Mouse (Mus musculus) heart, embryonic 11.5 days (tissue): Measurements from ENCODE around the gene Abhd17b. TPM values are rescaled to one million over a fixed set of nuclear protein-coding genes. Genes with fewer than 3 reads are reported as not detected.
"Not testable (repeated sequence)": the region's sequence is repeated elsewhere in the genome, so short reads cannot be mapped to it uniquely, and the experiment has no call there.

Source experiments
- ATAC-seq: fragments of 200-750 bp; cut with Nextera tagmentation; replicated peaks from 2 replicates; pipeline ENCODE4 v1.8.0; 2017; ENCODE audit warnings: moderate library complexity; ENCODE audit not compliant: insufficient number of reproducible peaks, low FRiP score, low TSS enrichment
- H3K27ac ChIP-seq: fragments of 300-500 bp; sonication (generic); 2 replicates; pipeline ENCODE4 v1.5.1; 2014; ENCODE audit warnings: mild to moderate bottlenecking, low read depth, low read length
- H3K27me3 ChIP-seq: fragments of 300-500 bp; sonication (generic); 2 replicates; pipeline ENCODE4 v1.6.1; 2014; ENCODE audit warnings: mild to moderate bottlenecking, low read length, mixed read lengths; ENCODE audit not compliant: control insufficient read depth, insufficient read depth
- H3K36me3 ChIP-seq: fragments of 300-500 bp; sonication (generic); 2 replicates; pipeline ENCODE4 v1.6.1; 2014; ENCODE audit warnings: mild to moderate bottlenecking, low read length, moderate library complexity, mixed read lengths; ENCODE audit not compliant: control insufficient read depth, insufficient read depth
- H3K4me1 ChIP-seq: fragments of 300-500 bp; sonication (generic); 2 replicates; pipeline ENCODE4 v1.6.1; 2014; ENCODE audit warnings: low read length; ENCODE audit not compliant: control insufficient read depth, insufficient read depth
- H3K4me2 ChIP-seq: fragments of 300-500 bp; sonication (generic); 2 replicates; pipeline ENCODE4 v1.6.1; 2014; ENCODE audit warnings: mild to moderate bottlenecking, moderate library complexity
- H3K4me3 ChIP-seq: fragments of 300-500 bp; sonication (generic); 2 replicates; pipeline ENCODE4 v1.5.1; 2014; ENCODE audit warnings: low read depth, low read length
- H3K9ac ChIP-seq: fragments of 300-500 bp; sonication (generic); 2 replicates; pipeline ENCODE4 v1.6.1; 2014; ENCODE audit warnings: mild to moderate bottlenecking, low read depth, low read length, moderate library complexity
- H3K9me3 ChIP-seq: fragments of 300-500 bp; sonication (generic); replicated peaks from 2 replicates; pipeline ENCODE4 v1.6.1; 2016; ENCODE audit warnings: low read length; ENCODE audit not compliant: control insufficient read depth
- WGBS: fragments of 180-500 bp; shearing (Covaris S2); extraction: QIAGEN DNeasy Blood & Tissue Kit; methylation state at CpG from one replicate; pipeline ENCODE4 v1.1.7; 2014; ENCODE audit not compliant: insufficient replicate concordance; 5-methylcytosine and 5-hydroxymethylcytosine counted together
- polyA plus RNA-seq: library from polyadenylated mRNA; unstranded; fragments of >200 nt; fragmentation: Nextera tagmentation; extraction: Ambion mirVana; gene quantifications from 2 replicates; pipeline ENCODE4 v1.2.1, GENCODE M21; 2014

Abhd17b gene
- polyA plus RNA-seq, 1 experiment from 2014 or later, result 19.4 TPM

GRCm38 (mm10) chr19:21624148-21624535 lies 28.8 kb upstream of the Abhd17b start:
- Histone ChIP-seq H3K9ac (no peak overlapping the region), H3K4me3 (no peak overlapping the region), H3K4me1 (no peaks in the 10 kb centered on the region), H3K9me3 (no peaks in the 10 kb centered on the region), H3K27me3 (no peaks in the 10 kb centered on the region), H3K36me3 (no peaks in the 10 kb centered on the region), H3K27ac (no peak overlapping the region), H3K4me2 (no peak overlapping the region)
- ATAC-seq, result no peak
- 89% methylated on average over 4 of the region's 4 CpGs for WGBS

DNA sequence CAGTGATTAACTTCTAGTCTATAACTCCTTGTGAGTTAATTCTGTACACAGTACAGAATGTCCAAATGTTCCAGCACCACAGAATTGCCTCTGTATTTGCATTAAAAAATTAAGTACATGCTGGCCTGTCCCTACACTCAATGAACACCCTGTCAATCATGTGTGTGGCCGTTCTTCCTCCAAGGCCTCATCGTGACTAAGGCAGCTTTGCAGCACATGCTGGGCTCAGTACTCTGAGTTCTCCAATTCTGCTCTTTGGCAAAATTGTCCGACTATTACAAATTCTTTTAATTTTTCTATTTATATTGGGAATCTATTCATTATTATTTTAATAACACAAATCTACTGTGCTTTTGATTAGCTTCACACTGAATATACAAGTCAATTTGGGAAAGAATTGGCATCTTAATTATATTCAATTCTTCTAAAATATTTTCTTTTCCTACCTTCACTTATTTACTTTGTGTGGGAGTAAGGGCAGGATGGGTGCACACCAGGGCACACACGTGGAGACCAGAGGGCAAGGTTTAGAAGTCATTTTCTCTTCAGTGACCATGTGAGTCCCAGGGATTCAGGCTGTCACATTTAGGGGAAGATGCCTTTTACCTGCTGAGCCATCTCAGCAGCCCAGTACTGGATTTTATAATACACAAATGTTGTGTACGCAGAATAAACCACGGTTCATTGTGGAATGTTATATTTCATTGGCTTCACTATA lies 26.6 kb upstream of the Abhd17b start:
- no peaks in the 10 kb centered on the region for H3K36me3 ChIP-seq
- no peaks in the 10 kb centered on the region for H3K27me3 ChIP-seq
- no peaks in the 10 kb centered on the region for H3K9me3 ChIP-seq
- H3K4me2 ChIP-seq, result no peak overlapping the region
- no peak overlapping the region for H3K4me3 ChIP-seq
- no peak for ATAC-seq
- H3K9ac ChIP-seq, result no peak overlapping the region
- peaks cover 4% of the 10 kb centered on the region; the same call in 1 of the 2 replicates for H3K4me1 ChIP-seq
- no peak overlapping the region for H3K27ac ChIP-seq
- 82% methylated on average over 6 of the region's 6 CpGs for WGBS

DNA sequence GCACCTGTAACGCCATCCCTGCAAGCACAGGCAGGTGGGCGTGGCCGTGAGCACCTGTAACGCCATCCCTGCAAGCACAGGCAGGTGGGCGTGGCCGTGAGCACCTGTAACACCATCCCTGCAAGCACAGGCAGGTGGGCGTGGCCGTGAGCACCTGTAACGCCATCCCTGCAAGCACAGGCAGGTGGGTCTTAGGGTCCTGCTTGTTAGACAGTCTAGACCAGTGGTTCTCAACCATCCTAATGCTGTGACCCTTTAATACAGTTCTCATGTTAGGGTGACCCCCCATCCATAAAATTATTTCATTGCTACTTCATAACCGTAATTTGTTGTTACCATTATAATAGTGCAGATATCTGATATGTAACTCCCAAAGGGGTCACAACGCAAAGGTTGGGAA lies 24.5 kb upstream of the Abhd17b start:
- not testable (repeated sequence) for H3K9me3 ChIP-seq, H3K36me3 ChIP-seq, H3K4me1 ChIP-seq, H3K9ac ChIP-seq, H3K27me3 ChIP-seq, H3K4me2 ChIP-seq, ATAC-seq, H3K27ac ChIP-seq, H3K4me3 ChIP-seq
- WGBS, result 50% methylated on average over 9 of the region's 11 CpGs

GRCm38 (mm10) chr19:21629030-21629429 lies 24.0 kb upstream of the Abhd17b start:
- Histone ChIP-seq H3K9me3 (no peaks in the 10 kb centered on the region), H3K4me3 (no peak overlapping the region), H3K27me3 (no peaks in the 10 kb centered on the region), H3K4me2 (no peak overlapping the region), H3K9ac (no peak overlapping the region), H3K36me3 (no peaks in the 10 kb centered on the region), H3K27ac (no peak overlapping the region), H3K4me1 (peaks cover 4% of the 10 kb centered on the region; the same call in 1 of the 2 replicates)
- WGBS, result 87% methylated on average over 1 of the region's 1 CpGs
- no peak for ATAC-seq

- whole genome bisulfite sequencing, result 63% methylated on average over 1 of the region's 1 CpGs
- H3K9ac ChIP-seq, result no peak overlapping the region
- H3K4me2 ChIP-seq, result no peak overlapping the region
- no peak overlapping the region for H3K27ac ChIP-seq
- no peaks in the 10 kb centered on the region for H3K9me3 ChIP-seq
- H3K4me3 ChIP-seq, result no peak overlapping the region
- H3K4me1 ChIP-seq, result peaks cover 4% of the 10 kb centered on the region; the same call in 1 of the 2 replicates
- no peaks in the 10 kb centered on the region for H3K27me3 ChIP-seq
- no peaks in the 10 kb centered on the region for H3K36me3 ChIP-seq
- ATAC-seq, result no peak
Measured at GRCm38 (mm10) chr19:21629501-21629900, 23.5 kb upstream of the Abhd17b start.

GRCm38 (mm10) chr19:21630656-21631331 lies 22.2 kb upstream of the Abhd17b start:
- 51% methylated on average over 14 of the region's 14 CpGs for WGBS
- Histone ChIP-seq H3K9ac (no peak overlapping the region), H3K27ac (no peak overlapping the region), H3K9me3 (no peaks in the 10 kb centered on the region), H3K4me2 (no peak overlapping the region), H3K36me3 (no peaks in the 10 kb centered on the region), H3K4me3 (no peak overlapping the region), H3K27me3 (no peaks in the 10 kb centered on the region), H3K4me1 (peaks cover 4% of the 10 kb centered on the region; the same call in 1 of the 2 replicates)
- no peak for ATAC-seq

- 82% methylated on average over 2 of the region's 2 CpGs for WGBS
- Histone ChIP-seq H3K4me1 (peaks cover 4% of the 10 kb centered on the region; the same call in 1 of the 2 replicates), H3K4me3 (no peak overlapping the region), H3K27ac (no peak overlapping the region), H3K9ac (no peak overlapping the region), H3K36me3 (no peaks in the 10 kb centered on the region), H3K9me3 (no peaks in the 10 kb centered on the region), H3K4me2 (no peak overlapping the region), H3K27me3 (no peaks in the 10 kb centered on the region)
- no peak for ATAC-seq
Measured at GRCm38 (mm10) chr19:21635406-21635805, 17.6 kb upstream of the Abhd17b start.

GRCm38 (mm10) chr19:21636907-21637306 lies 16.1 kb upstream of the Abhd17b start:
- no peak overlapping the region for H3K4me3 ChIP-seq
- no peak for ATAC-seq
- H3K9me3 ChIP-seq, result no peaks in the 10 kb centered on the region
- H3K4me1 ChIP-seq, result no peaks in the 10 kb centered on the region
- H3K27me3 ChIP-seq, result no peaks in the 10 kb centered on the region
- H3K4me2 ChIP-seq, result no peak overlapping the region
- no peak overlapping the region for H3K9ac ChIP-seq
- WGBS, result 83% methylated on average over 3 of the region's 3 CpGs
- H3K36me3 ChIP-seq, result no peaks in the 10 kb centered on the region
- H3K27ac ChIP-seq, result no peak overlapping the region

DNA sequence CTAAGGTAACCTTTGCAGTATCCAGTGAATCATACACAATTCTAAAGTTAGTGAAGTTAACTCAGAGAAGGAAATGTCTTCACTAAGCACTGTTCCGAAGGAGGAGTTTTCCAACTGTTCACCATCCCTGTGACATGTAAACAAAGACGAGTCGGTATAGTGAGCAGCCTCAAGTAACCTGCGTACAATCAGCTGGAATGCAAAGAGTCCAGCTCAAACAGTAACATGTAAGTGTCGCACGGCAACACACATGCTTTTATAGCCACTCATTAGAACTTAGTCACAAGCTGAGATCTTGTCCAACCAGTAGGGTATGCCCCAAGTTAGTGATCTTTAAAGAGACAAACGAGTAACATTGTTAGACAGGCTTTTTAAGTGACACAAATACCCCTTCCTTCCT lies 15.3 kb upstream of the Abhd17b start:
- ATAC-seq, result no peak
- 87% methylated on average over 7 of the region's 7 CpGs for WGBS
- H3K36me3 ChIP-seq, result no peaks in the 10 kb centered on the region
- H3K9ac ChIP-seq, result no peak overlapping the region
- no peak overlapping the region for H3K4me3 ChIP-seq
- H3K4me2 ChIP-seq, result no peak overlapping the region
- H3K27ac ChIP-seq, result no peak overlapping the region
- H3K4me1 ChIP-seq, result no peaks in the 10 kb centered on the region
- H3K27me3 ChIP-seq, result no peaks in the 10 kb centered on the region
- H3K9me3 ChIP-seq, result no peaks in the 10 kb centered on the region
